Mouse (Mus musculus) right cerebral cortex, adult 18-20 months (tissue): ENCODE data around the gene Vamp2.

Experiments used
- DNase-seq: peaks from one replicate; pipeline ENCODE4 v3.0.0; 2022; ENCODE audit warnings: mixed read lengths

Vamp2 gene

GRCm38 (mm10) chr11:69064259-69065133 is 23.8 kb upstream of the Vamp2 start:
- no peak for DNase-seq

- DNase-seq = no peak
These were observed 22.8 kb upstream of the Vamp2 start for GRCm38 (mm10) chr11:69065394-69065925.

GRCm38 (mm10) chr11:69066163-69066861 is 22.0 kb upstream of the Vamp2 start:
- peak; percentile 76 for DNase-seq

- peak; percentile 88 for DNase-seq
These were observed 21.3 kb upstream of the Vamp2 start for GRCm38 (mm10) chr11:69066956-69067355.

- no peak for DNase-seq
These were observed 20.7 kb upstream of the Vamp2 start for GRCm38 (mm10) chr11:69067601-69068000.

GRCm38 (mm10) chr11:69070093-69070492 is 18.2 kb upstream of the Vamp2 start:
- DNase-seq = no peak

GRCm38 (mm10) chr11:69070590-69071222 is 17.6 kb upstream of the Vamp2 start, which contains the start of gene Tmem107:
Gene Tmem107 (plus strand): TSS chr11:69070806.
- peak; percentile 96 for DNase-seq

- DNase-seq = no peak
These were observed 17.0 kb upstream of the Vamp2 start for GRCm38 (mm10) chr11:69071262-69071661.

- no peak for DNase-seq
These were observed 16.1 kb upstream of the Vamp2 start for GRCm38 (mm10) chr11:69072234-69072633.

- DNase-seq = no peak
These were observed 15.6 kb upstream of the Vamp2 start for GRCm38 (mm10) chr11:69072666-69073064.

- DNase-seq = peak; percentile 91
These were observed 15.0 kb upstream of the Vamp2 start for GRCm38 (mm10) chr11:69073065-69073888.

GRCm38 (mm10) chr11:69073951-69074775 is 14.1 kb upstream of the Vamp2 start:
- DNase-seq = no peak

GRCm38 (mm10) chr11:69074776-69075069 is 13.6 kb upstream of the Vamp2 start:
- DNase-seq = no peak

- DNase-seq = no peak
These were observed 12.4 kb upstream of the Vamp2 start for GRCm38 (mm10) chr11:69075764-69076479.

GRCm38 (mm10) chr11:69076572-69076971 is 11.7 kb upstream of the Vamp2 start:
- DNase-seq = no peak

GRCm38 (mm10) chr11:69077316-69077715 is 11.0 kb upstream of the Vamp2 start:
- DNase-seq = no peak

- no peak for DNase-seq
These were observed 10.2 kb upstream of the Vamp2 start for GRCm38 (mm10) chr11:69078041-69078440.

- no peak for DNase-seq
These were observed 9.4 kb upstream of the Vamp2 start for GRCm38 (mm10) chr11:69078805-69079438.

GRCm38 (mm10) chr11:69080102-69080854 is 8.0 kb upstream of the Vamp2 start:
- no peak for DNase-seq

GRCm38 (mm10) chr11:69080855-69081222 is 7.5 kb upstream of the Vamp2 start:
- no peak for DNase-seq
